Mouse (Mus musculus): ENCODE data around the gene Dnajc12.

DNA sequence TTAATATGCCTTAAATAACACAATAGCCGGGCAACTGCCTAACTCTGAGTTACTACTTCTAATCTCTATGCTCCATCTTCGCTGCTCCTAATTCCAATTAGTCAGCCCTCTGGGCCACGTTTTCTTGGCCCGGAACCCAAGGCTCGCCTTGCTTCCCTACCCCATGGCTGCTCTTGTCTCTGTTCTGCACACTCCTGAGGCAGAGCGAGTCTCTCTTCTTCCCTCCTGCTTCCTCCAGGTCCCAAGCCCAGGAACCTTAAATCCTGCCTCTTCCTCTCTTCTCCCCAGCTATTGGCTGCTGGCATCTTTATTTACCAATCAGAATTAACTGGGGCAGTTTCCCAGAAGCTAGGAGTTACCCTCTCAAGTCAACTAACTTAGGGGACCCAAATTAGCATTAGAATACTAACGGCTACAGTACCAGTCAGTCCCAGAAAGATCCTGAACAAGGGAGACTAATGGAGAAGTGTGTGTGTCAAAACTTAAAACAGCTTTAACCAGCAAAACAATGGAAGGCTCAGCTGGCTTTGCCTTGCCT lies 16.3 kb upstream of the Dnajc12 start:
- TF ChIP-seq MAFK (IDR thresholded peaks at IDR 0.05; ENCODE audit: insufficient read depth, low read depth, low read length) = no peak
- TF ChIP-seq ZC3H11A (IDR thresholded peaks at IDR 0.05; ENCODE audit: borderline replicate concordance, low read depth, low read length) = no peak
- no peak for TF ChIP-seq HCFC1 (IDR thresholded peaks at IDR 0.05; ENCODE audit: borderline replicate concordance, insufficient read depth, low read length)

Measured in ES-E14 (cell line).